Mouse (Mus musculus): ENCODE measurements around the gene Rbm26. TPM values are rescaled to one million over a fixed set of nuclear protein-coding genes. Genes with fewer than 3 reads are reported as not detected.

Gene Rbm26
- 83.9 to 91.3 TPM (median 86.6 TPM) in 4 replicates for total RNA-seq (2023; ENCODE audit: inconsistent age)

GRCm38 (mm10) chr14:105177238-105177693 lies at the start of gene Rbm26:
Gene Rbm26 (minus strand): TSS chr14:105177327.

Other genes starting within 250 kb of the Rbm26 start
- gene Ndfip2, start 81.2 kb upstream of the Rbm26 start, total RNA-seq (2023; ENCODE audit: inconsistent age) = 22.7 to 28.1 TPM (median 25.7 TPM) in 4 replicates